Mouse (Mus musculus): ENCODE measurements around the gene Sdha. TPM values are rescaled to one million over a fixed set of nuclear protein-coding genes. Genes with fewer than 3 reads are reported as not detected.

Gene Sdha
- total and polyA plus RNA-seq, 2 experiments from 2014 or later: 98.7 to 211 TPM

- Histone ChIP-seq H3K9ac (replicated peaks; ENCODE audit: low read length, poor library complexity, severe bottlenecking) (no peak overlapping the region), H3K36me3 (ENCODE audit: insufficient read depth, low read length) (no peaks in the 10 kb centered on the region), H3K4me2 (ENCODE audit: low read depth, low read length, poor library complexity, severe bottlenecking) (no peak overlapping the region), H3K4me3 (ENCODE audit: low read depth, low read length) (no peak overlapping the region), H3K27ac (ENCODE audit: low read depth, low read length) (no peak overlapping the region), H3K27me3 (ENCODE audit: insufficient read depth, low read length) (peaks cover 13% of the 10 kb centered on the region; the same call in 1 of the 2 replicates), H3K4me1 (ENCODE audit: insufficient read depth, low read length) (no peaks in the 10 kb centered on the region), H3K9me3 (ENCODE audit: low read length) (no peaks in the 10 kb centered on the region)
- TF ChIP-seq CTCF (IDR thresholded peaks at IDR 0.05): no peak
- DNase-seq (ENCODE audit: low spot score) (no peak), ATAC-seq (ENCODE audit: low FRiP score) (no peak)
- WGBS: 80% methylated on average over 7 of the region's 7 CpGs
These were observed 53.7 kb downstream of the Sdha start for GRCm38 (mm10) chr13:74296376-74296775.

GRCm38 (mm10) chr13:74292167-74292566, 57.9 kb downstream of the Sdha start, which contains the start of gene Ahrr:
Ahrr (minus strand) TSS chr13:74292331.
- Histone ChIP-seq H3K36me3 (ENCODE audit: insufficient read depth, low read length) (no peaks in the 10 kb centered on the region), H3K4me1 (ENCODE audit: insufficient read depth, low read length) (no peaks in the 10 kb centered on the region), H3K27ac (ENCODE audit: low read depth, low read length) (no peak within 1 kb of the TSS), H3K27me3 (ENCODE audit: insufficient read depth, low read length) (peaks cover 14% of the 10 kb centered on the region; the same call in 1 of the 2 replicates), H3K9ac (replicated peaks; ENCODE audit: low read length, poor library complexity, severe bottlenecking) (0 out of 2 replicates have a peak within 1 kb of the TSS, but pooled peaks have one; percentile 13), H3K9me3 (ENCODE audit: low read length) (no peaks in the 10 kb centered on the region), H3K4me2 (ENCODE audit: low read depth, low read length, poor library complexity, severe bottlenecking) (peak within 1 kb of the TSS; percentile 63), H3K4me3 (ENCODE audit: low read depth, low read length) (peak within 1 kb of the TSS; percentile 27; the same call in 1 of the 2 replicates)
- no peak for ATAC-seq (ENCODE audit: low FRiP score)
- no peak for DNase-seq (ENCODE audit: low spot score)
- TF ChIP-seq CTCF (IDR thresholded peaks at IDR 0.05): peak; percentile 49
- 4% methylated on average over 27 of the region's 27 CpGs for WGBS

GRCm38 (mm10) chr13:74289646-74290045, 60.4 kb downstream of the Sdha start:
- Histone ChIP-seq H3K27ac (ENCODE audit: low read depth, low read length) (no peak overlapping the region), H3K9me3 (ENCODE audit: low read length) (no peaks in the 10 kb centered on the region), H3K9ac (replicated peaks; ENCODE audit: low read length, poor library complexity, severe bottlenecking) (no peak overlapping the region), H3K27me3 (ENCODE audit: insufficient read depth, low read length) (peaks cover 14% of the 10 kb centered on the region; the same call in 1 of the 2 replicates), H3K36me3 (ENCODE audit: insufficient read depth, low read length) (no peaks in the 10 kb centered on the region), H3K4me2 (ENCODE audit: low read depth, low read length, poor library complexity, severe bottlenecking) (no peak overlapping the region), H3K4me3 (ENCODE audit: low read depth, low read length) (no peak overlapping the region), H3K4me1 (ENCODE audit: insufficient read depth, low read length) (no peaks in the 10 kb centered on the region)
- ATAC-seq (ENCODE audit: low FRiP score): no peak
- no peak for TF ChIP-seq CTCF (IDR thresholded peaks at IDR 0.05)
- DNase-seq (ENCODE audit: low spot score): no peak
- 88% methylated on average over 5 of the region's 5 CpGs for WGBS

GRCm38 (mm10) chr13:74282299-74282698, 67.8 kb downstream of the Sdha start:
- no peak overlapping the region for H3K4me2 ChIP-seq (ENCODE audit: low read depth, low read length, poor library complexity, severe bottlenecking)
- H3K27me3 ChIP-seq (ENCODE audit: insufficient read depth, low read length): no peaks in the 10 kb centered on the region
- no peaks in the 10 kb centered on the region for H3K4me1 ChIP-seq (ENCODE audit: insufficient read depth, low read length)
- H3K27ac ChIP-seq (ENCODE audit: low read depth, low read length): no peak overlapping the region
- no peak overlapping the region for H3K4me3 ChIP-seq (ENCODE audit: low read depth, low read length)
- WGBS: 88% methylated on average over 1 of the region's 2 CpGs
- H3K9ac ChIP-seq (replicated peaks; ENCODE audit: low read length, poor library complexity, severe bottlenecking): no peak overlapping the region
- TF ChIP-seq CTCF (IDR thresholded peaks at IDR 0.05): no peak
- ATAC-seq (ENCODE audit: low FRiP score) (no peak), DNase-seq (ENCODE audit: low spot score) (no peak)
- no peaks in the 10 kb centered on the region for H3K9me3 ChIP-seq (ENCODE audit: low read length)
- no peaks in the 10 kb centered on the region for H3K36me3 ChIP-seq (ENCODE audit: insufficient read depth, low read length)

GRCm38 (mm10) chr13:74275726-74276125, 74.4 kb downstream of the Sdha start:
- Histone ChIP-seq H3K27me3 (ENCODE audit: insufficient read depth, low read length) (no peaks in the 10 kb centered on the region), H3K9me3 (ENCODE audit: low read length) (no peaks in the 10 kb centered on the region), H3K4me3 (ENCODE audit: low read depth, low read length) (no peak overlapping the region), H3K4me2 (ENCODE audit: low read depth, low read length, poor library complexity, severe bottlenecking) (no peak overlapping the region), H3K27ac (ENCODE audit: low read depth, low read length) (no peak overlapping the region), H3K9ac (replicated peaks; ENCODE audit: low read length, poor library complexity, severe bottlenecking) (no peak overlapping the region), H3K36me3 (ENCODE audit: insufficient read depth, low read length) (no peaks in the 10 kb centered on the region), H3K4me1 (ENCODE audit: insufficient read depth, low read length) (no peaks in the 10 kb centered on the region)
- TF ChIP-seq CTCF (IDR thresholded peaks at IDR 0.05): no peak
- ATAC-seq (ENCODE audit: low FRiP score) (no peak), DNase-seq (ENCODE audit: low spot score) (no peak)
- WGBS: 86% methylated on average over 4 of the region's 4 CpGs

Other genes with a start within 250 kb of the Sdha start
- 0.49 and 1.4 TPM in 2 replicates for gene Slc9a3, start 228.8 kb downstream of the Sdha start, total RNA-seq (2014; rRNA removed)
- 1.0 and 1.1 TPM in 2 replicates for gene Slc9a3, start 228.8 kb downstream of the Sdha start, polyA plus RNA-seq (2015; fragmentation: Nextera tagmentation; extraction: Ambion mirVana)
- 62.5 and 112 TPM in 2 replicates for gene Exoc3, start 141.5 kb downstream of the Sdha start, total RNA-seq (2014; rRNA removed)
- 106 and 113 TPM in 2 replicates for gene Exoc3, start 141.5 kb downstream of the Sdha start, polyA plus RNA-seq (2015; fragmentation: Nextera tagmentation; extraction: Ambion mirVana)
- 0.88 and 0.99 TPM in 2 replicates for gene Ahrr, start 57.9 kb downstream of the Sdha start, total RNA-seq (2014; rRNA removed)
- 0.45 and 0.68 TPM in 2 replicates for gene Ahrr, start 57.9 kb downstream of the Sdha start, polyA plus RNA-seq (2015; fragmentation: Nextera tagmentation; extraction: Ambion mirVana)
- 83.9 and 107 TPM in 2 replicates for gene Pdcd6, start 32.7 kb downstream of the Sdha start, total RNA-seq (2014; rRNA removed)
- 117 and 125 TPM in 2 replicates for gene Pdcd6, start 32.7 kb downstream of the Sdha start, polyA plus RNA-seq (2015; fragmentation: Nextera tagmentation; extraction: Ambion mirVana)
- 20.6 and 20.9 TPM in 2 replicates for gene Ccdc127, start within 50 bp of the Sdha start, total RNA-seq (2014; rRNA removed)
- gene Ccdc127, start within 50 bp of the Sdha start, polyA plus RNA-seq (2015; fragmentation: Nextera tagmentation; extraction: Ambion mirVana): 36.6 and 39.0 TPM in 2 replicates
- gene Lrrc14b, start 13.7 kb upstream of the Sdha start, total RNA-seq (2014; rRNA removed): not detected in 2 replicates
- gene Lrrc14b, start 13.7 kb upstream of the Sdha start, polyA plus RNA-seq (2015; fragmentation: Nextera tagmentation; extraction: Ambion mirVana): not detected in 2 replicates
- gene Zfp72, start 40.6 kb upstream of the Sdha start, total RNA-seq (2014; rRNA removed): 9.0 and 10.0 TPM in 2 replicates
- gene Zfp72, start 40.6 kb upstream of the Sdha start, polyA plus RNA-seq (2015; fragmentation: Nextera tagmentation; extraction: Ambion mirVana): 4.8 and 6.1 TPM in 2 replicates
- gene Ftl1-ps1, start 49.4 kb upstream of the Sdha start, total RNA-seq (2014; rRNA removed): 59.9 and 70.5 TPM in 2 replicates
- 83.3 and 87.3 TPM in 2 replicates for gene Ftl1-ps1, start 49.4 kb upstream of the Sdha start, polyA plus RNA-seq (2015; fragmentation: Nextera tagmentation; extraction: Ambion mirVana)
- 4.1 and 7.4 TPM in 2 replicates for gene Zfp825, start 143.7 kb upstream of the Sdha start, total RNA-seq (2014; rRNA removed)
- gene Zfp825, start 143.7 kb upstream of the Sdha start, polyA plus RNA-seq (2015; fragmentation: Nextera tagmentation; extraction: Ambion mirVana): 9.9 and 11.4 TPM in 2 replicates

Data from midbrain, postnatal 0 days (tissue).